Mouse (Mus musculus): ENCODE data around the gene Upk1b. TPM values are rescaled to one million over a fixed set of nuclear protein-coding genes. Genes with fewer than 3 reads are reported as not detected.

Upk1b gene
- polyA plus RNA-seq, 1 experiment from 2014 or later, result 2.9 TPM

DNA sequence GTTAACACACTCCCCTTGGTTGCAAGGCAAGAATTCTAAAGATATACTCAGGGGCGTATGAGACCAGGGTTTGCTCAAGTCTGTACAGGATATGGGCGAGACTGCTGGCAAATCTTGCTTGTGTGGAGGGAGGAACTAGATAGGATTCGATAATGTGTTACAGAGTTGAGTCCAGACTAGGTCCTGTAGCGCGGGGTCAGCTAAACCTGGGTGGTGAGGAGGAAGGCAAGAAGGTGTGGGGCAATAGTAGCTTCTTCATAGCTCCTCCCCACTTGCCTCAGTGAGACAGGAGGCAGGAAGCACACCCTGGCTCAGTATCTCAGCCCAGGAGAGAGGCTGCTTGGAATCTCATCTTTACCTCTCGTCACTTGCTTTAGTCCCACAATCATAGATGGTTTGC is 71.0 kb downstream of the Upk1b start:
- H3K9ac ChIP-seq (replicated peaks; ENCODE audit: low read length), result no peak overlapping the region
- no peak overlapping the region for H3K27ac ChIP-seq (replicated peaks; ENCODE audit: low read depth, low read length)
- ATAC-seq (replicated peaks; ENCODE audit: insufficient number of reproducible peaks, low FRiP score, low TSS enrichment, low read depth), result no peak; the same call in 1 of the 2 replicates
- DNase-seq (ENCODE audit: low spot score), result no peak
- no peaks in the 10 kb centered on the region for H3K9me3 ChIP-seq (replicated peaks; ENCODE audit: control insufficient read depth, low read length)
- no peak overlapping the region for H3K4me2 ChIP-seq (ENCODE audit: low read depth, low read length)
- WGBS, result 81% methylated on average over 6 of the region's 6 CpGs
- no peaks in the 10 kb centered on the region for H3K36me3 ChIP-seq (replicated peaks; ENCODE audit: control insufficient read depth, insufficient read depth, low read depth, low read length)
- H3K27me3 ChIP-seq (ENCODE audit: control insufficient read depth, insufficient read depth, low read length), result no peaks in the 10 kb centered on the region
- no peaks in the 10 kb centered on the region for H3K4me1 ChIP-seq (ENCODE audit: control insufficient read depth, insufficient read depth, low read length)
- H3K4me3 ChIP-seq (ENCODE audit: low read depth, low read length), result no peak overlapping the region

DNA sequence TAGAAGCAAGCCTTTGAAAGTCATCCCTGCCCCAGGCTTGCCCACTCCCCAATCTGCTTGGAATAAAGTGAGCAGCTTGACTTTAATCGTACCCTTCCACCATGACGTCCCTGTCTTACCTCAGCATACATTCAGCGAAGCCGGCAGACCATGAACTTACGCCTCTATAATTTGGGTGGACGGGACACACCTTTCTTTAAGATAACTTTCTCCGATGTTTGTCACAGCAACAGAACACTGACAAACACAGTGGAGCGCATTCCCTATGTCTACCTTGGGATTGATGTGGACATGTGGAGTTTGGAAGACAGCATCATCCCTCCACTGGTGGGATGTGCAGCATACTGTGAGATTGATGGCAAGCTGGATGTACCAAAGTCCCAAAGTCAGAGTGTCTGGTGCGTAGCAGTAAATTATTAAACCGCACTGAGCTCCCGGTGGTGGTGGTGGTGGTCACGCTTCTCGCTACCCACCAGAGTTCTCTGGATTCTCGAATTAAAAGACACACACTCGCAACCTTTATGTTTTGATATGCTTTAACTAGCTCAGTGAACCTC is 71.5 kb downstream of the Upk1b start:
- Histone ChIP-seq H3K36me3 (replicated peaks; ENCODE audit: control insufficient read depth, insufficient read depth, low read depth, low read length) (no peaks in the 10 kb centered on the region), H3K9ac (replicated peaks; ENCODE audit: low read length) (no peak overlapping the region), H3K9me3 (replicated peaks; ENCODE audit: control insufficient read depth, low read length) (no peaks in the 10 kb centered on the region), H3K27me3 (ENCODE audit: control insufficient read depth, insufficient read depth, low read length) (no peaks in the 10 kb centered on the region), H3K27ac (replicated peaks; ENCODE audit: low read depth, low read length) (no peak overlapping the region), H3K4me1 (ENCODE audit: control insufficient read depth, insufficient read depth, low read length) (no peaks in the 10 kb centered on the region), H3K4me3 (ENCODE audit: low read depth, low read length) (no peak overlapping the region), H3K4me2 (ENCODE audit: low read depth, low read length) (no peak overlapping the region)
- WGBS, result 92% methylated on average over 15 of the region's 15 CpGs
- DNase-seq (ENCODE audit: low spot score) (no peak), ATAC-seq (replicated peaks; ENCODE audit: insufficient number of reproducible peaks, low FRiP score, low TSS enrichment, low read depth) (no peak)

DNA sequence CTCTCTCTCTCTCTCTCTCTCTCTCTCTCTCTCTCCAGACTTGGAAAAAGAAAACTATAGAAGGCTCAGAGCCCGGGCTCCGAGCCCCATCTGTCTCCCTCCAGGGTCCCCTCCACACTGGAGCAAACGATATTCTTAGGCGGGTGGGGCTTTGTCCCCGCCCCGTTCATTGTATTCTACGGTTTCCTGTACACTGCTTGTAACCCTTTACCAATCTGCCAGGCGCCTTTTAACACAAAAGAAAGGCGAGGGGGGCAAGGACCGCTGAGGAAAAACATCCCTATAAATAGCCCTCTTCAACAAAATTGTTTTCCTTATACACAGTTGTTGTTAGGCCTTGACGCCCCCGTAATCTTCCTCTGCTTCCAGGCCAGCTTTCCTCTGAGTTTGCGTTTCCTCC is 75.2 kb downstream of the Upk1b start:
- H3K4me1 ChIP-seq (ENCODE audit: control insufficient read depth, insufficient read depth, low read length), result no peaks in the 10 kb centered on the region
- no peak for ATAC-seq (replicated peaks; ENCODE audit: insufficient number of reproducible peaks, low FRiP score, low TSS enrichment, low read depth)
- no peak for DNase-seq (ENCODE audit: low spot score)
- H3K4me2 ChIP-seq (ENCODE audit: low read depth, low read length), result no peak overlapping the region
- 69% methylated on average over 13 of the region's 13 CpGs for WGBS
- H3K9ac ChIP-seq (replicated peaks; ENCODE audit: low read length), result no peak overlapping the region
- no peak overlapping the region for H3K27ac ChIP-seq (replicated peaks; ENCODE audit: low read depth, low read length)
- no peak overlapping the region for H3K4me3 ChIP-seq (ENCODE audit: low read depth, low read length)
- H3K27me3 ChIP-seq (ENCODE audit: control insufficient read depth, insufficient read depth, low read length), result no peaks in the 10 kb centered on the region
- no peaks in the 10 kb centered on the region for H3K9me3 ChIP-seq (replicated peaks; ENCODE audit: control insufficient read depth, low read length)
- no peaks in the 10 kb centered on the region for H3K36me3 ChIP-seq (replicated peaks; ENCODE audit: control insufficient read depth, insufficient read depth, low read depth, low read length)

DNA sequence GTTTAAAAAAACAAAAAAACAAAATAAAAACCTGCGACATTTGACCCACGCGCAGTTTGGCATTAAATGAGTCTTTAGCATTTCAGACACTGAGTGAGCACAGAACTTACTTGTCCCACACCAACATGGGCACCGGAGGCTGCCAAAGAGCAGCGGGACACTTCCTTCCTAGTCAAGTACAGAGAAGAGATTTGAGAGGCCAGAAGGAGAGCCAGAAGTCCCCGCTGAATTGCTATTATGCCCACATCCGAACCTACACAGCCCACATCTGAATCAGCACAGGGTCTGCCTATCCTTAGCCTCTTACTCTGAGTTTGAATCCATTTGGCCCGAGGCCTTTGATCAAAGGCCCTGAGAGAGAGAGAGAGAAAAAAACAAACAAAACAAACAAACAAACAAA is 75.9 kb downstream of the Upk1b start:
- Histone ChIP-seq H3K4me3 (ENCODE audit: low read depth, low read length) (no peak overlapping the region), H3K9me3 (replicated peaks; ENCODE audit: control insufficient read depth, low read length) (no peaks in the 10 kb centered on the region), H3K4me2 (ENCODE audit: low read depth, low read length) (no peak overlapping the region), H3K36me3 (replicated peaks; ENCODE audit: control insufficient read depth, insufficient read depth, low read depth, low read length) (no peaks in the 10 kb centered on the region), H3K27me3 (ENCODE audit: control insufficient read depth, insufficient read depth, low read length) (no peaks in the 10 kb centered on the region), H3K9ac (replicated peaks; ENCODE audit: low read length) (no peak overlapping the region), H3K4me1 (ENCODE audit: control insufficient read depth, insufficient read depth, low read length) (no peaks in the 10 kb centered on the region), H3K27ac (replicated peaks; ENCODE audit: low read depth, low read length) (no peak overlapping the region)
- WGBS, result 85% methylated on average over 8 of the region's 8 CpGs
- ATAC-seq (replicated peaks; ENCODE audit: insufficient number of reproducible peaks, low FRiP score, low TSS enrichment, low read depth) (no peak), DNase-seq (ENCODE audit: low spot score) (no peak)

Other genes starting within 250 kb of the Upk1b start
- 107 and 116 TPM in 2 replicates for gene Tmem39a, start 241.6 kb downstream of the Upk1b start, polyA plus RNA-seq (2014; fragmentation: Nextera tagmentation; extraction: Ambion mirVana)
- gene Arhgap31, start 87.1 kb downstream of the Upk1b start, polyA plus RNA-seq (2014; fragmentation: Nextera tagmentation; extraction: Ambion mirVana), result 8.0 and 9.4 TPM in 2 replicates
- gene B4galt4, start 58.1 kb downstream of the Upk1b start, polyA plus RNA-seq (2014; fragmentation: Nextera tagmentation; extraction: Ambion mirVana), result 39.3 and 39.6 TPM in 2 replicates
- gene 4930435E12Rik, start 28.4 kb upstream of the Upk1b start, polyA plus RNA-seq (2014; fragmentation: Nextera tagmentation; extraction: Ambion mirVana), result not detected in 2 replicates
- 0.49 and 0.75 TPM in 2 replicates for gene Igsf11, start 92.3 kb upstream of the Upk1b start, polyA plus RNA-seq (2014; fragmentation: Nextera tagmentation; extraction: Ambion mirVana)